Mouse (Mus musculus) cerebellum, adult 2 months (tissue): ENCODE measurements around the gene Urm1.

ENCODE experiments used
- CTCF ChIP-seq: fragments of 200-500 bp; IDR thresholded peaks from 2 replicates; pipeline ENCODE4 v1.5.1; 2011; ENCODE audit warnings: low read depth, mild to moderate bottlenecking, control low read depth, low read length, moderate library complexity, borderline replicate concordance; ENCODE audit not compliant: insufficient read depth
- POLR2A ChIP-seq: fragments of 200-500 bp; IDR thresholded peaks from 2 replicates; pipeline ENCODE4 v1.6.1; 2011; ENCODE audit warnings: low read length, control low read depth, borderline replicate concordance; ENCODE audit not compliant: insufficient read depth

DNA sequence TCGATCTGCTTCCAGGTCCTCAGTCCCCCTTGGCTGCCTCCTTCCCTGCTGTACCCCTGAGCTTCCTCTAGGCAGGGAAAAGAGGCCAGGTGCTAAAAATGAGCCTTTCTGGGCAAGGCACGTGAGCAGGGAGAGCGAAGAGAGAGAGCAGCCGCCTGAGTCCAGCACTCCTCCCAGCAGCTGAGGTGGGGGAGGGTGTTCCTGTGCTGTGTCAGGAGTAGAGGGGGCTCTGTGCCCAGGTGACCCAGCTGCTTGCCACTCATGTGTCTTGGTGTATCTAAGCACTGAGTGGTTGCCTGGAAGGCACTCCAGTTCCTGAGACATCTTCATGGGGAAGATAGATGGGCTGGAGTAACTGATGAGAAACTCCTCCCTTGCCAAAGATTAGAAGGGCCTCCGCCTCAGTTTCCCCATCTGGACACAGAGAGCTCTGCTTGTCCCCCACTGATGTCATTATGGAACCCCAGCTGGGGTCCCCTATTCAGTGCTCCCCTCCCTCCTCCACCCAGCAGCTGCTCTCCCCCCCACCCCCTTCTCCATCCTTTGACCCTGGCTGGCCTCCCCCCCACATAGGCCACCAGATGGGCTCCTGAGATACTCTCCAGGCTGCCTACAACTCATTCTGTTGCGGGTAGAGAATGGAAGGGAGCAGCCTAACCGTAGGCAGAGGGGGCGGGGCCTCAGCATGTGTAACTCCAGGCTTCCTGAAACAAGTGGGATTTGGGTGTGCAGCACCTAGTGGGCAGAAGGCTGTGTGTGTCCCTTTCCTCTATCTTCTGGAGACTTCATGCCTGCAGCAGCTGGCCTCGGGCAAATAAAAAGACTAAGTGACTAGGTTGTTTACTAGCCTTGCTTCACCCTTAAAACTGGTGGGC, 23.6 kb downstream of the Urm1 start:
- no peak for TF ChIP-seq CTCF
- TF ChIP-seq POLR2A: no peak
